Mouse (Mus musculus): Measurements from ENCODE around the gene Dagla. TPM values are rescaled to one million over a fixed set of nuclear protein-coding genes. Genes with fewer than 3 reads are reported as not detected.

Dagla gene
- polyA plus RNA-seq, 1 experiment from 2014 or later, result 8.4 TPM

- H3K4me3 ChIP-seq (replicated peaks; ENCODE audit: low read length), result peak within 1 kb of the TSS; percentile 56
- under 1% methylated on average over 40 of the region's 40 CpGs for WGBS
- peak within 1 kb of the TSS; percentile 81 for H3K27ac ChIP-seq (ENCODE audit: low read length)
- peak within 1 kb of the TSS; percentile 91 for H3K9ac ChIP-seq (replicated peaks; ENCODE audit: low read depth, low read length)
- peak within 1 kb of the TSS; percentile 90 for H3K4me2 ChIP-seq (ENCODE audit: low read length)
- H3K4me1 ChIP-seq (replicated peaks; ENCODE audit: control insufficient read depth, insufficient read depth, low read length), result peaks cover 20% of the 10 kb centered on the region
- H3K9me3 ChIP-seq (ENCODE audit: control insufficient read depth, low read length), result no peaks in the 10 kb centered on the region
- H3K27me3 ChIP-seq (replicated peaks; ENCODE audit: control insufficient read depth, insufficient read depth, low read length), result no peaks in the 10 kb centered on the region
- peak; percentile 95 for ATAC-seq
- H3K36me3 ChIP-seq (ENCODE audit: control insufficient read depth, insufficient read depth), result peaks cover 11% of the 10 kb centered on the region
These were observed 100.6 kb downstream of the Dagla start, which contains the start of the genes Tmem258 and Fen1 for GRCm38 (mm10) chr19:10203848-10204615. TSS of gene Tmem258 (plus strand) at chr19:10204014. TSS of gene Fen1 (minus strand) at chr19:10204169.

- WGBS, result 1% methylated on average over 23 of the region's 23 CpGs
- peak overlapping the region; percentile 81; the same call in 1 of the 2 replicates for H3K27ac ChIP-seq (ENCODE audit: low read length)
- H3K4me3 ChIP-seq (replicated peaks; ENCODE audit: low read length), result peak overlapping the region; percentile 56
- H3K36me3 ChIP-seq (ENCODE audit: control insufficient read depth, insufficient read depth), result peaks cover 11% of the 10 kb centered on the region
- peak overlapping the region; percentile 91 for H3K9ac ChIP-seq (replicated peaks; ENCODE audit: low read depth, low read length)
- H3K27me3 ChIP-seq (replicated peaks; ENCODE audit: control insufficient read depth, insufficient read depth, low read length), result no peaks in the 10 kb centered on the region
- H3K4me2 ChIP-seq (ENCODE audit: low read length), result peak overlapping the region; percentile 90
- ATAC-seq, result peak; percentile 57; the same call in 1 of the 2 replicates
- peaks cover 20% of the 10 kb centered on the region for H3K4me1 ChIP-seq (replicated peaks; ENCODE audit: control insufficient read depth, insufficient read depth, low read length)
- no peaks in the 10 kb centered on the region for H3K9me3 ChIP-seq (ENCODE audit: control insufficient read depth, low read length)
These were observed 101.4 kb downstream of the Dagla start for GRCm38 (mm10) chr19:10203146-10203847.

GRCm38 (mm10) chr19:10198723-10199122 is 106.0 kb downstream of the Dagla start:
- 30% methylated on average over 3 of the region's 3 CpGs for WGBS
- peak; percentile 27; the same call in 1 of the 2 replicates for ATAC-seq
- Histone ChIP-seq H3K9ac (replicated peaks; ENCODE audit: low read depth, low read length) (no peak overlapping the region), H3K27ac (ENCODE audit: low read length) (no peak overlapping the region), H3K4me3 (replicated peaks; ENCODE audit: low read length) (no peak overlapping the region), H3K9me3 (ENCODE audit: control insufficient read depth, low read length) (no peaks in the 10 kb centered on the region), H3K4me1 (replicated peaks; ENCODE audit: control insufficient read depth, insufficient read depth, low read length) (peaks cover 9% of the 10 kb centered on the region), H3K36me3 (ENCODE audit: control insufficient read depth, insufficient read depth) (peaks cover 22% of the 10 kb centered on the region), H3K4me2 (ENCODE audit: low read length) (no peak overlapping the region), H3K27me3 (replicated peaks; ENCODE audit: control insufficient read depth, insufficient read depth, low read length) (no peaks in the 10 kb centered on the region)

- Histone ChIP-seq H3K27me3 (replicated peaks; ENCODE audit: control insufficient read depth, insufficient read depth, low read length) (no peaks in the 10 kb centered on the region), H3K4me2 (ENCODE audit: low read length) (no peak overlapping the region), H3K36me3 (ENCODE audit: control insufficient read depth, insufficient read depth) (peaks cover 24% of the 10 kb centered on the region), H3K9me3 (ENCODE audit: control insufficient read depth, low read length) (no peaks in the 10 kb centered on the region), H3K4me3 (replicated peaks; ENCODE audit: low read length) (no peak overlapping the region), H3K9ac (replicated peaks; ENCODE audit: low read depth, low read length) (no peak overlapping the region), H3K27ac (ENCODE audit: low read length) (no peak overlapping the region), H3K4me1 (replicated peaks; ENCODE audit: control insufficient read depth, insufficient read depth, low read length) (peaks cover 8% of the 10 kb centered on the region)
- WGBS, result 70% methylated on average over 2 of the region's 2 CpGs
- no peak for ATAC-seq
These were observed 106.4 kb downstream of the Dagla start for GRCm38 (mm10) chr19:10198286-10198685.

GRCm38 (mm10) chr19:10197130-10197529 is 107.5 kb downstream of the Dagla start:
- Histone ChIP-seq H3K4me1 (replicated peaks; ENCODE audit: control insufficient read depth, insufficient read depth, low read length) (no peaks in the 10 kb centered on the region), H3K9ac (replicated peaks; ENCODE audit: low read depth, low read length) (no peak overlapping the region), H3K27me3 (replicated peaks; ENCODE audit: control insufficient read depth, insufficient read depth, low read length) (no peaks in the 10 kb centered on the region), H3K4me3 (replicated peaks; ENCODE audit: low read length) (no peak overlapping the region), H3K36me3 (ENCODE audit: control insufficient read depth, insufficient read depth) (peaks cover 30% of the 10 kb centered on the region), H3K27ac (ENCODE audit: low read length) (no peak overlapping the region), H3K4me2 (ENCODE audit: low read length) (no peak overlapping the region), H3K9me3 (ENCODE audit: control insufficient read depth, low read length) (no peaks in the 10 kb centered on the region)
- no peak for ATAC-seq
- 93% methylated on average over 4 of the region's 4 CpGs for WGBS

Other genes with a start within 250 kb of the Dagla start
- 171 and 173 TPM in 2 replicates for gene Fads2, start 203.1 kb downstream of the Dagla start, polyA plus RNA-seq (2015; fragmentation: Nextera tagmentation; extraction: Ambion mirVana)
- gene Fads1, start 122.0 kb downstream of the Dagla start, polyA plus RNA-seq (2015; fragmentation: Nextera tagmentation; extraction: Ambion mirVana), result 171 and 179 TPM in 2 replicates
- gene Tmem258, start 100.9 kb downstream of the Dagla start, polyA plus RNA-seq (2015; fragmentation: Nextera tagmentation; extraction: Ambion mirVana), result 324 and 352 TPM in 2 replicates
- 47.4 and 48.9 TPM in 2 replicates for gene Fen1, start 100.7 kb downstream of the Dagla start, polyA plus RNA-seq (2015; fragmentation: Nextera tagmentation; extraction: Ambion mirVana)
- 0.29 and 0.30 TPM in 2 replicates for gene Myrf, start 64.1 kb downstream of the Dagla start, polyA plus RNA-seq (2015; fragmentation: Nextera tagmentation; extraction: Ambion mirVana)
- gene Syt7, start 84.2 kb upstream of the Dagla start, polyA plus RNA-seq (2015; fragmentation: Nextera tagmentation; extraction: Ambion mirVana), result 6.9 and 9.7 TPM in 2 replicates
- gene Lrrc10b, start 152.6 kb upstream of the Dagla start, polyA plus RNA-seq (2015; fragmentation: Nextera tagmentation; extraction: Ambion mirVana), result 0.52 and 0.99 TPM in 2 replicates
- 1.7 and 2.1 TPM in 2 replicates for gene Ppp1r32, start 178.1 kb upstream of the Dagla start, polyA plus RNA-seq (2015; fragmentation: Nextera tagmentation; extraction: Ambion mirVana)
- 58.4 and 59.3 TPM in 2 replicates for gene Cpsf7, start 220.4 kb upstream of the Dagla start, polyA plus RNA-seq (2015; fragmentation: Nextera tagmentation; extraction: Ambion mirVana)
- gene Sdhaf2, start 221.3 kb upstream of the Dagla start, polyA plus RNA-seq (2015; fragmentation: Nextera tagmentation; extraction: Ambion mirVana), result 66.2 and 68.6 TPM in 2 replicates